Mouse (Mus musculus) megakaryocyte, adult 5-6 weeks (primary cell): Measurements from ENCODE around the gene Pigv. TPM values are rescaled to one million over a fixed set of nuclear protein-coding genes. Genes with fewer than 3 reads are reported as not detected.
"Not testable (repeated sequence)": the region's sequence is repeated elsewhere in the genome, so short reads cannot be mapped to it uniquely, and the experiment has no call there.

Experiments
- ATAC-seq: 2 replicates; pipeline ENCODE4 v1.8.0; 2016; ENCODE audit warnings: mild to moderate bottlenecking, inconsistent platforms; ENCODE audit not compliant: poor library complexity, severe bottlenecking
- total RNA-seq, 2 experiments: library from RNA; stranded (forward) in 1 of 2; stranded (reverse) in 1 of 2; fragments of 153-499, 151-499 nt in 1 of 2; fragments of 221-1000, 200-1000 nt in 1 of 2; gene quantifications; 2 replicates each; pipeline versions ENCODE4 v1.2.3 to v1.2.4; 2015 to 2017

Gene Pigv
- total RNA-seq, 2 experiments from 2014 or later = 7.5 to 7.9 TPM

GRCm38 (mm10) chr4:133649989-133650699, 22.3 kb downstream of the Pigv start, which contains the start of gene Zdhhc18:
Zdhhc18 (minus strand) TSS chr4:133650154.
- ATAC-seq = peak; percentile 99

GRCm38 (mm10) chr4:133649464-133649863, 23.0 kb downstream of the Pigv start:
- not testable (repeated sequence) for ATAC-seq

GRCm38 (mm10) chr4:133645680-133646079, 26.8 kb downstream of the Pigv start:
- ATAC-seq = no peak

GRCm38 (mm10) chr4:133645195-133645594, 27.3 kb downstream of the Pigv start:
- ATAC-seq = no peak

GRCm38 (mm10) chr4:133634043-133634410, 38.4 kb downstream of the Pigv start:
- ATAC-seq = no peak

- ATAC-seq = peak; percentile 96
These were observed 39.0 kb downstream of the Pigv start for GRCm38 (mm10) chr4:133633332-133634042.

- no peak for ATAC-seq
These were observed 39.7 kb downstream of the Pigv start for GRCm38 (mm10) chr4:133632483-133633327.

- no peak for ATAC-seq
These were observed 40.6 kb downstream of the Pigv start for GRCm38 (mm10) chr4:133631769-133632411.

- peak; percentile 46 for ATAC-seq
These were observed 41.2 kb downstream of the Pigv start for GRCm38 (mm10) chr4:133631071-133631768.

GRCm38 (mm10) chr4:133630326-133630920, 42.0 kb downstream of the Pigv start:
- ATAC-seq = no peak

GRCm38 (mm10) chr4:133629191-133629590, 43.3 kb downstream of the Pigv start:
- no peak for ATAC-seq

GRCm38 (mm10) chr4:133628517-133628916, 43.9 kb downstream of the Pigv start:
- ATAC-seq = no peak

GRCm38 (mm10) chr4:133627039-133627438, 45.4 kb downstream of the Pigv start:
- ATAC-seq = no peak

GRCm38 (mm10) chr4:133626621-133627020, 45.8 kb downstream of the Pigv start:
- no peak for ATAC-seq

GRCm38 (mm10) chr4:133626221-133626620, 46.2 kb downstream of the Pigv start:
- no peak for ATAC-seq

- peak; percentile 88 for ATAC-seq
These were observed 46.8 kb downstream of the Pigv start for GRCm38 (mm10) chr4:133625621-133626071.

GRCm38 (mm10) chr4:133624830-133625229, 47.6 kb downstream of the Pigv start:
- no peak for ATAC-seq

GRCm38 (mm10) chr4:133622161-133622695, 50.2 kb downstream of the Pigv start:
- ATAC-seq = no peak

GRCm38 (mm10) chr4:133620668-133621067, 51.8 kb downstream of the Pigv start:
- ATAC-seq = 0 out of 2 replicates have a peak, but pooled peaks have one; percentile 16
